Mouse (Mus musculus) mesoderm, embryonic 11.5 days (tissue): ENCODE measurements around the gene Uck2.

Experiments used
- DNase-seq: peaks from one replicate; pipeline ENCODE4 v3.0.0-alpha.2; 2012; ENCODE audit warnings: low read depth, low spot score

Gene Uck2

DNA sequence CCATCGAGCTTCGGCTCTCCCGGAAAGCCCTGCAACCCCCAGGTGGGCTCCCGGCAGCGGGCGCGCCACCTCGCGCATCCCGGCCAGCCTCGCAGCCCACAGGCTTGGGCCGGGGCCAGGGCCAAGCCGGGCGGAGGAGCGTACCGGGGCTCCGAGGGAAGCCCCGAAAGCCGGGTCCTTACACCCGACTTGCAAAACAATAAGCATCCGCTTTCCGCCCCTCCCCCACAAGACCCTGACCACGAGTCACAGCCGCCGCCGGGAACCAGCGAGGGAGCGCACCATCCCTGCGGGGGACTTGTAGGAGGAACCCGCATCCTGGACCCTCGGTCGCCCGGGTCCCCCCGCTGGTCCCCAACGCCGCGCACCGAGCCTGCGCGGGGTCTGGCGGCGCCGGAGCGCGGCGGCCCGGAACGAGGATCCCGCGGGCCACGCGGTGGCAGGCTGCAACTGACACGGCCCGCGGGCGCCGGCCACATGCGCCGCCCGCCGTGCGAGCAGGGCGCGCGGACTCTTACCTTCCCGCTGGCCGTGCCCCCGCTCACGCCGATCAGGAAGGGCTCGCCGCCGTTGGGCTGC lies 773 bp downstream of the Uck2 start:
- DNase-seq = peak; percentile 88

DNA sequence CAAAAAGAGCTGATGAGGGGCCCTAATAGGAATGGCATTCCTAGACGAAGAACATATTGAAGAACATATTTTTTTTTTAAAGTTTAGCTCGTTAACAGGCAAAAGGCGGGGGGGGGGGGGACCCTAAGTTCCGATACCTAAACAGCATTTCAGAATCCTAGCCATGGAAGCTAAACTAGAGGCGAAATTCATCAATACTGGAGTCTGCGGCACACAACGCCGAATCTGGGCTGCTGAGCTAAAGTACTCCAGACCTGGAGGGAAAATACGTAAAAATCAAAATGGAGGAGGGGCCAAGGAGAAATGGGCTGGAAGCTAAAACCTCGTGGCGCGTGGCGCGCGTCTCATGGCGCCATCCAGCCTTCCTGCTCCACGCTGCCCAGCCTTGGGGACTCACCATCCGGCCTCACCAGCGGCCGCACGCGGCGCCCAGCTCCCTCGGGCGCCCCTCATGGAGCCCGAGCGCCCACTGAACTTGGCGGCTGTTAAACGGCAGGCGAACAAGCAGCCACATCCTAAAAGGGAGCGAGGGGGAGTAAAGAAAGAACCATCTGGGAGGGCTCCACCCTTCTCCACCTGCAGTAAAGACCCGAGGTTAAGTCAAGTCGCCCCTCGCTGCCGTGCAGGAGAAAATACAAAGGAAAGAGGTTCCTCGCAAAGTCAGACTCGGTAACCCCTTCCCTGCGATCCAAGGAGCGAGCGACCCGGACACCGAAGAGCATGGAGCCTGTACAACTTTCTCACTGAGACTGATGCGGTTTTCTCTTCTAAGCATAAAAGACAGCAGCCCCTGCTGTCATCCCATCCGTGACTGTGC lies 1.5 kb downstream of the Uck2 start:
- peak; percentile 76 for DNase-seq

DNA sequence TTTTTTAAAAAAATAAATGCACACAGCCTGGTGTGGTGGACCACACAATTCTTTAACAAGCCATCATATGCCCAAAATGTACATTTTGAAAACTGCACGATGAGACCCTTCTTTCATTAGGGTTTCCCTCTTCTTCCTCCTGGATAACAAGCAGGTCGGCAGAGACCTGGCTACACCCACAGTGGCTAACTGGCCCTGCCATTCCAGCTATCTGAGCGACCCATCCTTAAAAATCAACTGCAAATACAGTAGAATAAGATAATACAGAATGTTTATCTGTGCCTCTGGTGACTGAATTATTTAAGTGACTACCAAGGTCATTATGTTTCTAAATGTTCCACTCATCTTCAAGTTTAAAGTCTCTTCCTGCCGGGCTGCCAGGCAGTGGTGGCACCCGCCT lies 2.4 kb downstream of the Uck2 start:
- no peak for DNase-seq

DNA sequence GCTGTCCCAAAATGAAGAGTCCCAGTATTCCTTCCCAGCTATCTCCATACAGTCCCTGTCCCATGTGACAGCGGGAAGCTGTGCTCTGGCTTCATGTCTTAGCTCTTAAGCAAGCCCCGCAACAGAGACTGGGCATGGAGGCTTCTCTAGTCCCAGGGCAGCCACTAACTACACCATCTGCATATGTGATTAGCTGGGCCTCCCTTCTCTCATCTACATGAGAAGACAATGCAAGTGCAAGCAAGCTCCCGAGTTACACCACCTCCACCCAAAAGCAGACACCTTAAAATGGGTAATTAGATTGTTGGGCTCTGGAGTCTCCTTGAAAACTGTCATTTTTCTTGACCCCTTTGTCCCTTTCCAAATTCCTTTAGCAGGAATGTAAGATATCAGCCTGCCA lies 3.0 kb downstream of the Uck2 start:
- no peak for DNase-seq

DNA sequence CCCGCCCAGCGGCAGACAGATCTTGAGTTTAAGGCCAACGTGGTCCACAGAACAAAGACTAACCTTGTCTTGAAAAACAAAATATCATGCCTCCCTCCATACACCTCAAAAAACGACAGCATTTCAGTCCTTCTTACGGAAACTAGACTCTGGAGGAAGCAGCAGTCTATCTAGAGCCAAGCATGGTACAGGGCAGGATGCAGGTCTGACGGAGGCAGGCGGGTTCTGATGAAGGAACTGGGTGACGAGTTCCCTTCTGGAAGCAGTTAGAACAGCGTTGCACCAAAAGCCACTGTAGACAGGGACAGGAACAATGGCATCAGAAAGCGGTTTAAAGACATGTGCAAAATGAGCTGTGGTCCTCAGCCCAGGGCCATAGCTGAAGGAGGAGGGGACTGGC lies 5.1 kb downstream of the Uck2 start:
- DNase-seq = no peak

DNA sequence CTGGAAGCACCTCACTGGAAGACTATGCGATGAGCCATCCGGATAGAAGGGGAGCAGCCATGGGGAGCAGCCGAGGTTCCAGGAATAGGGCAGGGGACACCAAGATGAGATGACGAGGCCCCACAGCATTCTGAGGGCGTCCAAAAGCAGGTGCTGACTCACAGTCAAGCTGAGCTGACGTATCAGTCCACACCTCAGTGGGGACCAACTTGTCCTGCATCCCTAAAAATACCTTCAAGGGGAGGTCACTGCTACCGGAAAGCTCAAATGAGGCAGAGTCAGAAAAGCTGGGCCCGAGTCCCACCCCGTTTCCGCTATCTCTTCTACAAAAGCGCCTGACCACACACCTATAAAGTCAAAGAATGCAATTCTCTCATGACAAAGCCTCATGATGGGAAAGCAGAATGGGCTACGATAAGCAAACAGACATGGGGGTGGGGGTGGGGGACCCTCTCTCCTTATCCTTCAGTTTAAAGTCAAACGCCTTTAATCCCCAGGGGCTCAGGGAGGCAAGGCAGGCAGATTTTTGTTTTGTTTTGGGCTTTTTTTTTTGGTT lies 5.9 kb downstream of the Uck2 start:
- DNase-seq = no peak

DNA sequence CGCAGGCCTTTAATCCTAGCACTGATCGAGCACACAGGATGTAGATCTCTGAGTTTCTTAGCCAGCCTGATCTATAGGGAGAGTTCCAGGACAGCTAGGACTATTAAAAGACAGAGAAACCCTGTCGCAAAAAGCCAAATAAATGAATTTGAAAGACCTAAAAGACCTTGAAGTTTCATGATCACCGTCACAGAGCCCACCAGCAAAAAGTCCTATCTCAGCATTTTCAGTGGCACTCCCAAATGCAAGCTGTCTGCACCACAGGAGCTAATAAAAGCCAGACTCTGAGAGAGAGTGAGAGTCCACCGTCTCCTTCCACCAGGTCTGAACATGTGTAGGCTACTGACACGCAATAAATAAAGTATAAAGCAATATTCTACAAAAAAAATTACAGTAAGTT lies 6.7 kb downstream of the Uck2 start:
- DNase-seq = no peak

DNA sequence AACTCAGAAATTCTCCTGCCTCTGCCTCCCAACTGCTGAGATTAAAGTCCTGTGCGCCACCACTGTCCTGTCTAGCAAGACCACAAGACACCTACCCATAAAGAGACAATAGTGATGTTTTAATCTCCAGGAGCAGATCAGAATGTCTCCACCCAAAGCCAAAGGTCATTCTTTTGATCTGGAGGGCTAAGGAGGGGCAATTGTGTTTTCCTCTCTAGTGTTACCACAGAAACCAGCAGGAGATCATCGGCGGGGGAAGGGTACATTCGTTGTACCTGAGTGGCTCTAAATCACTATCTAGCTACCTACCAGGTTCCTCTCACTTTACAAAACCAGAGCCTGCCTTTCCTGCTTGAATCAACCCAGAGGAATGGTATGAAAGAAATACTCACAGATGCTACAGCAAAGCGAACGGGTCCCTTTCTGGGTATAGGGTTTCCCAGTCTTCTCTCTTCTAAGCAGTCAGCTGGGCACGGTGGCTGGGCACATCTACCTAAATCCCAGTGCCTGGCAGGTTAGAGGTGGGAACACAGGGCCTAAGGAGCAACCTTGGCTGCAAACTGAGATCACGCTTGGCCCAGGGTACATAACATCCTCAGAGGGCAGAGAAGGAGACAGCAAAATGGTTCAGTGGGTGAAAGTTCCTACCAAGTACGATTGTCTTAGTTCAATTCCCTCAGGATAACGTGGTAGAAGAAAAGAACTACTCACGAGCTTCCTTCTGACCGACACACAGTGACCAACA lies 10.3 kb downstream of the Uck2 start:
- DNase-seq = no peak

DNA sequence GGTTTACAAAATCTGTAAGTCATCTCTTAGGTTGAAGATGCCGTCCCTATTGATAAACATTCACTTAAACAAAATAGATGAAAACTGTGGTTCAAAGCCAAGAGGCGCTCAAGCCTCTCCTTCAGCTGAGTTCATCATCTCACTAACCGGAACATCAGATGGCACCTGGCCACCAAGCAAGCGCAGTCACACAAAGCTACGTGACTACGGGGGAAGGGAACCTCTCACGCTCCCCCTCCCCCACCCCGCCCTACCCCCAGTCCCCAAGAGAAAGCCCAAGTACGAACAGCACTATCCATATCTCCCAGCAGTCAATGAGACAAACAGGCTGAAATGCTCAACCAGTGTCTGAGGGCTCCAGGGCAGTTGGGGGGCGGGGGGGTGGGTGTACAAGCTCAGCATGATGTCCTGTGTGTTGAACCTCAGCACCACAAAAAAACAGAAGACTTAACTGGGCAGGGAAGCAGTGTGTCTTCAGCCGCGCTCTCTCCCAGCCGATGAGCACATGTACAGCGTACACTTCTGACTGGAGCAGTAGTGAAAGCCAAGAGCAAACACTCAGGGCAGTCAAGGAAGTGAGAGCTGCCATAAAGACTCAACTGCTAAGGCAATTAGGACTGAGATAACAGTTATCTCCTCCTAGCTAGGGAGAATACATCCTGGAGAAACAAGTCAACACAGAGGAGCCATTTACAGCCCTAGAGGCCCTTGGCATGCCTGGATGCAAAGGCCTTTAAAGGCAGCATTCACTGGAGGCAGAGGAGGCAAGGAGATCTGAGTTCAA lies 11.5 kb downstream of the Uck2 start:
- no peak for DNase-seq

DNA sequence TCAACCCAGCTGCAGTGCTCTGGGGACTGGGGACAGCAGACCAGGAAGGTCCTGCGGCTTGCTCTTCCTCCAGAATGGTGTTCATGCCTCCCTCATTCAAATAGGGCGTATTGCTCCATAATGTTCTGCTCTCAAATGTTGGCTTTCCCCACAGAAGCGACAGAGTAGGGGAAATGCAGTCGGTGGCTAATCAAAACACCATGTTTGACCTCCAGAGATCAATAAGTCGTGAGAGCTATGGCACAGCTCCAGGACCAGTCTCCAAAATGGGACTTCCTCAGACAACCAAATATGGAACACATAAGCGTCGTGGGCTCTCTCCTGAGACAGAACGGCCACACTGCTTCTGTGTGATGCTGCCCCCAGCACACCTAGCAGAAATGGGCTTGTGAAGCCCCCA lies 13.3 kb downstream of the Uck2 start:
- no peak for DNase-seq

DNA sequence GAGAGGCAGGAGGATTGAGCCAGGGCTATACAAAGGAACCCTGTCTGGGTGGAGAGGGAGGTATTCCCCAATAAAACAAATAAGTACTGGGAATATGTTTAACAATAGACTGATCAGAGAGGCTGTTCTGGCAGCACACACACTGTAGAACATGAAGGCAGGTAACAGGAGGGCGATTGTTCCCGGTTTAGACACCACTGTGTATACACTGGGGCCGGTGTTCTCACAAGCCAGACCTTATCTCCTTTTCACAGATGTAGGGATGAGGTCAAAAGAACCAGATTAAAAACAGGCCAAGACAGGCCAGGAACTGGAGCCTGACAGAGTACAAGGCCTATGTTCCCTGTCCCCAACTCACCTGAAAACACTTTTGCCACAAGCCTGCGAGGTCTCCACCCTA lies 13.8 kb downstream of the Uck2 start:
- no peak for DNase-seq

DNA sequence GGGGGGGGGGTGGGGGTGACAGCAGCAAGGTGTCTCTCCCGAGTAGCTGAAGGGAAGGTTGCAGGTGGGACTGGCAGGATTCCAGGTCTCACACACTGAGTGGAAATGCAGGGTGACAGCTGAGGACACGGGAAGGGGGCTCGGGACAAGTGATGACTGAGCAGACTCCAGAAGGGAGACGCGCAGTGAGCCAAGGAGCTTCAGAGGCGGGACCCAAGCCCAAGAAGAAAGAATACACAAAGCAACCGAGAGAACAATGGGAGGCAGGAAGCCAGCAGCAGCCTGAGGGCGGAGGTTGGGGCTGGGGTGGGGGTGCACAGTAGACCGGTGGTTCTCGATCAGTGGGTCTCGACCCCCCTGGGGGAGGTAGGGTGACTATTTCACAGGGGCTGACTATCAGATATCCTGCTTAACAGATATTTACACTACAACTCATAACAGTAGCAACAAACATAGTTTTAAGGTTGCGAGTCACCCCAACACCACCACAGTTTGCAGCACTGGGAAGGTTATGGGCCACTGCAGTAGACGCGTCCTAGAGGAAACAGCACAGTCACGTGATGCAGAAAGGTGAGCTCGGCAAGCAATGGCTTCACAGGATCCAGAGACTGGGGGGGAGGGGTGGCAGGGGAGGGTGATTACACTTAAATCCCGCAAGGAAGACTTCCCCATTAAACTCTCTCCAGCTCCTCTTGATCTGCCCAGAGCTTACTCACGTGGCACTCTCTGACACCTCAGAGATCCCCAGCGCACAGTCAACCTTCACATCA lies 14.6 kb downstream of the Uck2 start:
- no peak for DNase-seq

DNA sequence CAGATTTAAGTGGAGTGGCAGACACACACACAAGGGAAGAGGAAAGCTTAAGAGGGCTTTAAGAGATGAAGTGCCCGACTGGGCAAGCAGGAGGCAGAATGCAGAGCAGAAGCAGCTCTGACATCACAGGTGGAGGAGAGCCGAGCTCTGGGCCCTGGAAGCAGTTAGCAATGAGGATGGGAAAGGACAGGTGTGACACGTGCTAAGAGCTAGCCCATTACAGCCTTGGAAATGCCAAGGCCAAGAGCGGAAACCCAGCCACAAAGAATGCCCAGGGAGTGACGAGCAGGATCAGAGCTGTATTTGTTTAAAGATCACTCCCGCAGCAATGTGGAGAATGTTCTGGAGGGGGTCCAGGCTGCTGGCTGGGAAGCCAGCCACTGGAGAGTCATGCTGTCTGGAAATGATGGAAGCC lies 15.3 kb downstream of the Uck2 start:
- DNase-seq = peak; percentile 50

DNA sequence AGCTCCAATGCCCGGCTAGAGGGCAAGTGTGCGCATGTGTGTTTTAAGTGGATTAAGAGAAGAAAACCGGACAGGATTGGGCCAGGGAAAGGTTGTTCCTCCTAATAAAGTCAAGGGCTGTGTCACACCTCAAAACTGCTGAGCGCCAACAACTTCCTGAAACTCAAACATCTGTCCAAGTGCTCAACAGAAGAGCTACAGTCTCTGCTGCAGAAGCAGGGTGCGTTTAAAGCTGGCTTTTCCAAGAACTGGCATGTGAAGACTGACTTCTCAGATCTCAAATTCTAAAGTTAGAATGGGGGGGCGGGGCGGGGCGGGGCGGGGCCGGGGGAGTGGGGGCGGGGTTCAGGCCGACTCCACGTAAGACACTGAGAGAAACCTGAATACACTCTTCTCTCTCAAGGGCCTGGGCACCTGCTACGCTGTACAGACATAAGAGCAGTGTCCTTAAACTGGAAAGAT lies 15.7 kb downstream of the Uck2 start:
- no peak for DNase-seq

DNA sequence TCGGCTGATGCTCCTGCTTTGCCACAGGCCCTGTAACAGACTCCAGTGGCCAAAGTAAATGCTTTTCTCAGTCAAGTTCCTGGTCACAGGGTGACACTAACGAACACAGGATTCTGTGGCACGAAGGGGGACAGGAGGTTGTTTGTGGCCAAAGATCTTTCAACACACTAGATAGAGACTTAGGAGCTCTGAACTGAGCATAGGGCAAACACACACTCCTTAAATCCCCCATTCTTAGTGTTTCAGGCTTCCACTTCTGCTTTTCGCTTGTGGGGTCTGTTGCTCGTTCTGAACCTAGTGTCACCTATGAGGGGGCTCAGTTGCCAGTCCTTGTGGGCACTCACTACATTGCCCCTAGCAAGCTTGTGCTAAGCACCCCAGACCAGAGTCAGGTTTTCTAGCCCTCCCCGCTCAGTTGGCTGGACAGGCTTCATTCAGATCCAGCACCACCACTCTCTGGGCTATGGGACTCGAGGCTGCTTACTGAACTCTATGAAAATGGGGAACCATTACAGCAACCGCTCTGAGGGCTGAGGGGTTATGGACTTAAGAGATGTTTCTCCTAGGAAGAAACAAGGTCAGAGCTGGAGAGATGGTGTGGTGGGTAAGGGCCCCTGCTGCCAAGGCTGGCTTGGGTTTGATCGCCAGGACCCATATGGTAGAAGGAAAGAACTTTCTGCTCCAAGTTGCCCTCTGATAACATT lies 16.6 kb downstream of the Uck2 start:
- DNase-seq = no peak

DNA sequence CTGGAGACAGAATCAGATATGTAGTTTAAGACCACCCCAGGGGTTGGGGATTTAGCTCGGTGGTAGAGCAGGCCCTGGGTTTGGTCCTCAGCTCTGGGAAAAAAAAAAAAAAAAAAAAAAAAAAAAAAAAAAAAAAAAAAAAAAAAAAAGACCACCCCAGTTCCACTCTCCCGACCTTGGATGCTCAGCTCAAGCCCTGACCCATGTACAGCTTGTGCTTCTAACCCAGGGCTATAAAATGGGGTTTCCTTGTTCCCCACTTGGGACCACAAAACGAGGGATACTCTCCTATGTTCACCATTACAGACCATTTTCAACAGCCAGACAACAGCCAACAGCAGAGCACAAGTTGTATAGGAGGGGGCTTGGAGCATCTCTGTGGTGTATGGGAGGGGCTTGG lies 18.4 kb downstream of the Uck2 start:
- DNase-seq = no peak

DNA sequence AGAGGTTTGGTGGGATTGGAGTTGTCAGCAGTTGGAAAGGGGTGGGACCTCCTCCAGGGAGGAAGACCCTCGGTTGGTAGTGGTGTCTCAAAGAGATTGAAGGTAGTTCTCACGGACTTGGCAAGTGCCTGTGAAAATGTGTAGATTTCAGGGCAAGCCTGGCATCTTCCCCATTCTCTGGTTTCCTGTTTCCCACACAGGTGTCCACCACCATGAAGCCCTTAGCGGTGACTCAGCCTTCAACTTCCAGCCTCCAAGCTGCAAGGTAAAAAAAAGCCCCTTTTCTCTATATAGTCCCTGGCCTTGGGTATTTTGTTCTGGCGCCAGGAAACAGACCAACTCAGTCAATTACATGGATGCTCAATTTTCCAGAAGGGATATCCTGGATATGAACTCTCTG lies 19.8 kb downstream of the Uck2 start:
- DNase-seq = no peak

DNA sequence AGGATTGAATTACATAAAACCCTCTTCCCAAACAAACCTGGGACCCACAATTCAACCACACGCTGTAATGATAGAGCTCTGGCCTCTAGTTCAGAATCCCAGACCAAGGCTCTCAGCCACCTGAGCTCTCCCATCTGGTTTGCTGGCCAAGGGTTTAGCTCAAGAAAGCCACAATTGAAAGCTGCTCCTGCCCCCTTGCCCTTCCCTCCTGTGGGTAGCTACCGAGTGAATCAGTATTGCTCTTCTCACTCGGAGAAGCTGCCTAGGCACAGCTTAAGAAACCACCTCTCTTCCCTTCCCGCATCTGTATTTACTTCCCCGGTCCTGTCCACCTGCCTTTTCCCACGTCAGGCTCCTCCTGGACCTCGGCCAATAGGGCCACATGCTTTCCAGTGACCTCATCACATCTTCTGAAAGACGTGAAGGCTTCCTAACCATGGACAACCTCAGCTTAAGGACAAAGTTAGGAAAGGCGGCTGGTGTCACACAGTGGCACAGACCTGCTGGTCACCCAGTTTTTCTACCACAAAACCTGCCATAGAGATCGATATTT lies 22.6 kb downstream of the Uck2 start:
- DNase-seq = no peak

DNA sequence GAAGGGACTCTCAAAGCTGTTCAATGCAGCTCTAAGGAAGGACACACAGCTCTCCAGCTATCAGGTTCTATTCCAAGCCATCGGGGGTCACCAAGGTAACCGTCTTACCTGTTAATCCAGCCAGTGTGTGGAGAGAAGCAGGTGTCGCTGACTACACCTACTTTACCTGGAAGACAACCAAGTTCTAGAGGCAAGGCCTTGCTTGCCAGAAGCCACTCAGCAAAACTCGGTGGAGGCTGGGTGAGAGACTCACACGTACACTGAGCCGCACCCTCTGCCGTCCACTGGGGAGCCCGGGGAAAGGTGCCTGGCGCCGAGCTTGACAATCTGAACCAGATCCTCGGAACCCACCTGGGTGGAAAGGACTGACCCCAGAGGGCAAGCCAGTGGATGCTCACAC lies 23.4 kb downstream of the Uck2 start:
- no peak for DNase-seq

DNA sequence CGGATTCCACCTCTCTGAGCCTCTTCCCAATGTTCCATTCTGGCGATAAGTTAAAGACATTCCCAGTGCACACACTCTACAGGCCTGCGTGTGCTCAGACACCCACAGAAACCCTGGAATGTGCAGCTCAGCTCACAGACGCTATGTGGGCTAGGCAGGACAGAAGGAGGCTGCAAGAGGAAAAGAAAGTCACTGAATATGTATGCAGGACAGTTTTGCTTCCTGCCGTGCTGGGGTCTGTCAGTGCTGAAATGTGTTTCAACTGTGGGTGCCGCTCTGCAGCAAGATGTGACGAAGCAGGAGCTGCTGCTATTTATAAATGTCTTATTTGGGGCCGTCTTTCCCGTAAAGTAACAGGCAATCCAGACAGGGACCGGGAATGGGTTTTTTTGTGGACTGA lies 25.4 kb downstream of the Uck2 start:
- DNase-seq = no peak
